In the genomic region with DNA sequence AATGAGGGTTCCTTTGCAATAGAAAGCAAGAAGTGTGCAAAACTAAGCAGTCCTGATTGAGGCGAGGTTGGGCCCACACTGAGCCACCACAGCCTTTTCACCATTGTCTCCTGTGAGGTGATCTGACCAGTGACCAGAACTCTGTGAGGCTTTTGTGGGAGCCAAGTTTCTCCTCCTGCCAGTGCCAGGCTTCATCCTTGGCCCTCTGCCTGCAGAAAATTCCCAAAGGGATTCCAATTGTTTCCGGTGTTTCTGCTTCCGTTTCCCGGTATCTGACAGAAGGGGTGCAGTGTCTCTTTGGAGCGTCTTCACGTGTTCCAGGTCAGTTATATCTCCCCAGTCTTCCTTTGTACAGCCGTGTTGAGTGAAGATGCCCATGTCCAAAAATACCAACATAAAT, we compare ENCODE assay signal across 34 mouse cellular contexts. TPM values are rescaled to one million over a fixed set of nuclear protein-coding genes. Genes with fewer than 3 reads are reported as not detected.
DNase-seq lines count a peak whose midpoint lies in the region; TF ChIP-seq lines count a peak whose summit lies in the region.
"Had no signal": no experiment of that assay in that cellular context is flagged by ENCODE, and none has a peak within 500 bp of the region (broad histone marks: within the 10 kb centered on the region; RNA-seq: fewer than 3 reads in every experiment).

No protein-coding gene starts in this region.

- H3K4me3 ChIP-seq in cerebellum, adult 2 months (replicated peaks; ENCODE audit: insufficient read depth, low read depth, low read length): no peak overlapping the region
- H3K4me3 ChIP-seq: erythroblast, embryonic 14.5 days; heart, adult 2 months; heart, embryonic 12.5 days; hindbrain, embryonic 13.5 days; limb, embryonic 12.5 days; midbrain, embryonic 13.5 days; stomach, embryonic 15.5 days had no signal

- H3K27ac ChIP-seq in cerebellum, adult 2 months (ENCODE audit: insufficient read depth, low read length): no peak overlapping the region
- H3K27ac ChIP-seq: heart, adult 2 months; hindbrain, embryonic 13.5 days; kidney, postnatal 0 days; limb, embryonic 12.5 days; midbrain, embryonic 13.5 days; stomach, embryonic 15.5 days had no signal

- H3K4me1 ChIP-seq in cerebellum, adult 2 months (ENCODE audit: control insufficient read depth, insufficient read depth, low read length): peaks cover 21% of the 10 kb centered on the region
- H3K4me1 ChIP-seq: heart, embryonic 12.5 days; hindbrain, embryonic 13.5 days; limb, embryonic 12.5 days; midbrain, embryonic 13.5 days; stomach, embryonic 15.5 days had no signal

- peak; percentile 24 for DNase-seq in left cerebral cortex, postnatal 4 days
- DNase-seq in left cerebral cortex, adult 18-20 months (ENCODE audit: low spot score in 2 of 2): no peak
- DNase-seq in cerebellum, adult 2 months: peak; percentile 52 to 56
- DNase-seq in cerebellum, postnatal 10 days: peak; percentile 62
- DNase-seq in embryo, embryonic 10.5 days (ENCODE audit: low spot score): no peak
- DNase-seq in lung, postnatal 25 days (ENCODE audit: low spot score): no peak
- DNase-seq: adrenal gland, adult 8-10 months; B cell, adult 2 months; forebrain, postnatal 0 days; heart, adult 2 months; heart, postnatal 4 days; layer of hippocampus, adult 9-11 months; lung, postnatal 4 days had no signal

- TF ChIP-seq POLR2A in cerebellum, adult 2 months (IDR thresholded peaks at IDR 0.05; ENCODE audit: borderline replicate concordance, insufficient read depth, low read length): no peak

- no peak for TF ChIP-seq CTCF in cerebellum, adult 2 months (IDR thresholded peaks at IDR 0.05; ENCODE audit: borderline replicate concordance, insufficient read depth, low read depth, low read length)

- WGBS in cerebellum, adult 2 months: 23% methylated on average over 7 of the region's 7 CpGs

- intact Hi-C loops in left cerebral cortex, postnatal 4 days (cut with DNase I): no loop called here

- H3K27me3 ChIP-seq in cerebellum, adult 2 months (ENCODE audit: control insufficient read depth, insufficient read depth, low read length): no peaks in the 10 kb centered on the region
- H3K27me3 ChIP-seq: heart, embryonic 12.5 days; hindbrain, embryonic 13.5 days; limb, embryonic 12.5 days; midbrain, embryonic 13.5 days; stomach, embryonic 15.5 days had no signal

RNA-seq across cellular contexts. Expression of a gene that starts 3.6 kb away (rescaled TPM):
- 1 to 10 TPM in 1 of 2 experiments, not detected in 1; 1.1 TPM for total RNA-seq in left cerebral cortex, postnatal 4 days (2021)
- under 1 TPM; 0.88 to 0.91 TPM for total RNA-seq in left cerebral cortex, adult 18-20 months (2021)
- polyA plus RNA-seq in cerebellum, adult 2 months (2012; rRNA removed): 2.2 and 2.8 TPM in 2 replicates
- total RNA-seq: forebrain, postnatal 0 days; megakaryocyte-erythroid progenitor cell, adult 5-6 weeks had no signal
- polyA plus RNA-seq: embryonic facial prominence, embryonic 14.5 days; erythroblast, embryonic 14.5 days; forebrain, postnatal 0 days; heart, embryonic 12.5 days; heart, postnatal 0 days; hindbrain, embryonic 13.5 days; intestine, postnatal 0 days; limb, embryonic 12.5 days; liver, embryonic 11.5 days; liver, embryonic 16.5 days; lung, embryonic 16.5 days; neural tube, embryonic 14.5 days; stomach, embryonic 15.5 days had no signal

RNA-seq across cellular contexts. Expression of a gene that starts 18.2 kb away (rescaled TPM):
- not detected for total RNA-seq in left cerebral cortex, postnatal 4 days (2021)
- total RNA-seq in left cerebral cortex, adult 18-20 months (2021): not detected
- not detected in 2 replicates for polyA plus RNA-seq in cerebellum, adult 2 months (2012; rRNA removed)
- total RNA-seq: adrenal gland, adult 8-10 months; forebrain, postnatal 0 days; gastrocnemius, adult 8-10 months; gastrocnemius, postnatal 4 days; heart, adult 2 months; heart, postnatal 4 days; left cerebral cortex, postnatal 14 days; megakaryocyte-erythroid progenitor cell, adult 5-6 weeks had no signal
- polyA plus RNA-seq: activated CD4-positive, CD25-positive, alpha-beta regulatory T cell, adult 4 months; embryonic facial prominence, embryonic 14.5 days; erythroblast, embryonic 14.5 days; forebrain, embryonic 11.5 days; forebrain, postnatal 0 days; heart, adult 2 months; heart, embryonic 12.5 days; heart, postnatal 0 days; hindbrain, embryonic 13.5 days; intestine, postnatal 0 days; kidney, postnatal 0 days; limb, embryonic 12.5 days; liver, embryonic 11.5 days; liver, embryonic 16.5 days; lung, embryonic 16.5 days; midbrain, embryonic 13.5 days; neural tube, embryonic 14.5 days; small intestine, adult 2 months; stomach, embryonic 15.5 days had no signal

RNA-seq across cellular contexts. Expression of a gene that starts 28.4 kb away (rescaled TPM):
- total RNA-seq in left cerebral cortex, postnatal 4 days (2021): not detected
- not detected for total RNA-seq in left cerebral cortex, adult 18-20 months (2021)
- polyA plus RNA-seq in cerebellum, adult 2 months (2012; rRNA removed): not detected in 2 replicates
- total RNA-seq: adrenal gland, adult 8-10 months; forebrain, postnatal 0 days; gastrocnemius, adult 8-10 months; gastrocnemius, postnatal 4 days; heart, adult 2 months; heart, postnatal 4 days; left cerebral cortex, postnatal 14 days; megakaryocyte-erythroid progenitor cell, adult 5-6 weeks had no signal
- polyA plus RNA-seq: activated CD4-positive, CD25-positive, alpha-beta regulatory T cell, adult 4 months; embryonic facial prominence, embryonic 14.5 days; erythroblast, embryonic 14.5 days; forebrain, embryonic 11.5 days; forebrain, postnatal 0 days; heart, adult 2 months; heart, embryonic 12.5 days; heart, postnatal 0 days; hindbrain, embryonic 13.5 days; intestine, postnatal 0 days; kidney, postnatal 0 days; limb, embryonic 12.5 days; liver, embryonic 11.5 days; liver, embryonic 16.5 days; lung, embryonic 16.5 days; midbrain, embryonic 13.5 days; neural tube, embryonic 14.5 days; small intestine, adult 2 months; stomach, embryonic 15.5 days had no signal

RNA-seq across cellular contexts. Expression of a gene that starts 32.6 kb away (rescaled TPM):
- 10 to 100 TPM; 22.8 to 24.1 TPM for total RNA-seq in left cerebral cortex, postnatal 4 days (2021)
- 10 to 100 TPM; 69.1 to 75.4 TPM for total RNA-seq in left cerebral cortex, adult 18-20 months (2021)
- 67.0 and 68.4 TPM in 2 replicates for polyA plus RNA-seq in cerebellum, adult 2 months (2012; rRNA removed)

RNA-seq across cellular contexts. Expression of a gene that starts 42.3 kb away (rescaled TPM):
- 10 to 100 TPM; 56.0 to 57.1 TPM for total RNA-seq in left cerebral cortex, postnatal 4 days (2021)
- 10 to 100 TPM; 43.2 to 44.0 TPM for total RNA-seq in left cerebral cortex, adult 18-20 months (2021)
- 35.3 and 37.5 TPM in 2 replicates for polyA plus RNA-seq in cerebellum, adult 2 months (2012; rRNA removed)

Comparison
In these comparisons a context has a peak if more than half of its experiments do, and no peak if none do; other contexts are left out.
1. DNase-seq: peak in left cerebral cortex, postnatal 4 days (single experiment), cerebellum, adult 2 months (2 of 2) and cerebellum, postnatal 10 days (2 of 2); none in left cerebral cortex, adult 18-20 months (0 of 2), embryo, embryonic 10.5 days (single experiment) and lung, postnatal 25 days (single experiment).